Mouse (Mus musculus) layer of hippocampus, postnatal 25 days (tissue): ENCODE results near the gene Atp5b. TPM values are rescaled to one million over a fixed set of nuclear protein-coding genes. Genes with fewer than 3 reads are reported as not detected.
"Not testable (repeated sequence)": the region's sequence is repeated elsewhere in the genome, so short reads cannot be mapped to it uniquely, and the experiment has no call there.

Source experiments
- DNase-seq, 2 experiments: peaks; one replicate each; pipeline ENCODE4 v3.0.0; 2022; ENCODE audit warnings: mixed read lengths in 2 of 2, low spot score in 1 of 2; ENCODE audit errors: extremely low spot score in 1 of 2
- total RNA-seq, 2 experiments: library from RNA; stranded (reverse); gene quantifications; 2 replicates each; pipeline ENCODE4 v1.2.3; 2021

The Atp5b gene
- total RNA-seq, 2 experiments from 2014 or later, result 1,588 to 1,852 TPM

DNA sequence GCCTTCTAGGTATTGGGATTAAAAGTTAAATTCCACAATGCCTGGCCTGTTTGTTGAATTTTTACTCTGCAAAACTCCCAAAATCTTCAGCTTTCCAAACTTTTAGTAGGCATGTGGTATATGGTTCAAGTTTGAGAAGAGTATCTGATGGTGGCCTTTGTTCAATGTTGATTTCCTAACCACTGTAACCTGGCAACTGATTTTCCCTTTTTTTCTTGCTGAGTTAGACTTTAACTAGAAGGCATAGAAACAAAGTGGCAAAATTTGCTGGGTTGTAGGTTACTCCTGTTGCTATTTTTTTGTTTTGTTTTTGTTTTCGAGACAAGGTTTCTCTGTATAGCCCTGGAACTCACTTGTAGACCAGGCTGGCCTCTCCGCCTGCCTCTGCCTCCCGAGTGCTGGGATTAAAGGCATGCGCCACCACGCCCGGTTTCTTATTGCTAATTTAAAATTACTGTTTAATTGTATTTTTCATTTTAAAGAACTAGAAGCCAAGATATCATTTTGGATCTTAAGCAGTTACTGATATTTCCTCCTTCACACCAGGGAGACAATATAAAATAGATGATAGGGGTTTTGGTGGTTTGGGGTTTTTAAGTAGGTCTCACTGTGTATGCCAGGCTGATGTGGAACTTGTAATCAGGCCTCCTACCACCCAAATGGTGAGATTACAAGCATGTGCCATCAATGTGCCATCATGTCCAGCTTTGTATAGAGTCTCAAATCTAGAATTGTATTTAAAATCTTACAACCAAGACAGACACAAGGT, 20.7 kb upstream of the Atp5b start:
- no peak for DNase-seq

DNA sequence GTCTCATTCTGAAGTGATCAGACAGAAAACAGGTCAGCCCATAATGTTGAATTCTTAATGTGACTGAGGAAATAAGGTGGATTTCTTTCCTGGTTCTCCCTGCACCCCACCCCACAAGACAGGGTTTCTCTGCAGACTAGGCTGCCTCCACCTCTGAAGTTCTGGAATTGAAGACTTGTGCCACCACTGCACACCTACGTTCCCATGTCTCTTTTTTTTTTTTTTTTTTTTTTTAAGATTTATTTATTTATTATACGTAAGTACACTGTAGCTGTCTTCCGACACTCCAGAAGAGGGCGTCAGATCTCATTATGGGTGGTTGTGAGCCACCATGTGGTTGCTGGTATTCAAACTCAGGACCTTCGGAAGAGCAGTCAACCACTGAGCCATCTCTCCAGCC, 17.0 kb upstream of the Atp5b start:
- no peak for DNase-seq

DNA sequence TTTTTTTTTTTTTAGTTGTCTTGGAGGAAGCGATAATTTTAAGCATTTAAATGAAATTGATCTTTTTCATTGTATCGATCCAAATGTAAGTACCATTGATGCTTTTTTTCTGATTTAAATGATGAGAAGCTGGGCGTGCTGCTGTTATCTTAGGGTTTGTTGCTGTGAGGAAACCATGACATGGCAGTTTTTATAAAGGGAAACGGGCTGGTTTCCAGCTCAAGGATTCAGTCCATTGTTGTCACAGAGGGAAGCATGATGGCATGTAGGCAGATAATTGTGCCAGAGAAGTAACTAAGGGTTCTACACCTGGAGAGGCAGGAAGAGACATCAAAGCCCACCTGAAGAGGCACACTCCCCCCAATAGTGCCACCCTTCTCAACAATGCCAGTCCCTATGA, 13.9 kb upstream of the Atp5b start:
- no peak for DNase-seq

DNA sequence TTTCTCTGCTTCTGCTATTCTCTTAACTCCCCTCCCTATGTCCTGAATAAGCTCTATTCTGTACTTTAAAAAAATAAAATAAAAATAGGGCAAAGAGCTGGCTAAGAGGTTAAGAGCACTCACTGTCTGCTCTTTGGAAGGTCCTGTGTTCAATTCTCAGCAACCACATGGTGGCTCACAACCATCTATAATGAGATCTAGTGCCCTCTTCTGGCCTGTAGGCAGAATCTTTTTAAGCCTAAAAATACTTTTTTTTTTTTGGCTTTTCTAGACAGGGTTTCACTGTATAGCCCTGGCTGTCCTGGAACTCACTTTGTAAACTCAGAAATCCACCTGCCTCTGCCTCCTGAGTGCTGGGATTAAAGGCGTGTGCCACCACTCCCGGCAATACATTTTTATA, 12.6 kb upstream of the Atp5b start:
- not testable (repeated sequence) for DNase-seq

- not testable (repeated sequence) for DNase-seq
Measured at GRCm38 (mm10) chr10:128078269-128078668, 4.8 kb upstream of the Atp5b start.

- DNase-seq, result no peak
Measured at GRCm38 (mm10) chr10:128080496-128080895, 2.6 kb upstream of the Atp5b start.

GRCm38 (mm10) chr10:128081807-128082476, 1.1 kb upstream of the Atp5b start:
- no peak for DNase-seq

GRCm38 (mm10) chr10:128082477-128082808, 630 bp upstream of the Atp5b start:
- no peak for DNase-seq

- peak in 1 of 2 experiments; percentile 42 for DNase-seq
Measured at GRCm38 (mm10) chr10:128083688-128084087, 615 bp downstream of the Atp5b start.

DNA sequence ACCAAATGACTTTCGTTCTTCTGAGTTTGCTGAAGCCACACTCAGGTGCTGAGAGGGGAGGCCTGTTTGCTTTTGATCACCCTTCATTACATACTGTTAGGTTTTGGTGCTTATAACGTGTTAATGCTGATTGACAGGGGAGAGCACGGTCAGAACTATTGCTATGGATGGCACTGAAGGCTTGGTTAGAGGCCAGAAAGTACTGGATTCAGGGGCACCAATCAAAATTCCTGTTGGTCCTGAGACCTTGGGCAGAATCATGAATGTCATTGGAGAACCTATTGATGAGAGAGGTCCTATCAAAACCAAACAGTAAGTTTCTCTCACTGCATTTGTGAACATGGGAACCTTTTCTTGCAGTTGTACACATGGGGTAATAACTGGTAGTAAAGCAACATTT, 1.1 kb downstream of the Atp5b start:
- DNase-seq, result no peak

DNA sequence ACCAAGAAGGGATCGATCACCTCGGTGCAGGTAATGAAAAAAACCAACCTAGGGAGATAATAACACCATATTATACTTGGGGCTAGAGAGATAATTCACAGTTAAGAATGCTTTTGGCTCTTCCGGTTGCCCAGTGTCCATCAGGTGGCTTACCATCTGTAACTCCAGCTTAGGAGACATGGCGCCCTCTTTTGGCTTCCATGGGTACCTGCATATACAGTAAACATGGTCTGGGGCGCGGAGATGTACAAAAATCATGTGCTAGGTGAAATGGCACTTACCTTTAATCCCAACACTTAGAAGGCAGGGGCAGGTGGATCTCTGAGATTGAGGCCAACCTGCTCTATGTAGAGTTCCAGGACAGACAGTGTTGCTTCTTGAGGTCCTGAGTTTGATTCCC, 3.3 kb downstream of the Atp5b start:
- no peak for DNase-seq

- not testable (repeated sequence) for DNase-seq
Measured at GRCm38 (mm10) chr10:128087216-128087615, 4.1 kb downstream of the Atp5b start.

DNA sequence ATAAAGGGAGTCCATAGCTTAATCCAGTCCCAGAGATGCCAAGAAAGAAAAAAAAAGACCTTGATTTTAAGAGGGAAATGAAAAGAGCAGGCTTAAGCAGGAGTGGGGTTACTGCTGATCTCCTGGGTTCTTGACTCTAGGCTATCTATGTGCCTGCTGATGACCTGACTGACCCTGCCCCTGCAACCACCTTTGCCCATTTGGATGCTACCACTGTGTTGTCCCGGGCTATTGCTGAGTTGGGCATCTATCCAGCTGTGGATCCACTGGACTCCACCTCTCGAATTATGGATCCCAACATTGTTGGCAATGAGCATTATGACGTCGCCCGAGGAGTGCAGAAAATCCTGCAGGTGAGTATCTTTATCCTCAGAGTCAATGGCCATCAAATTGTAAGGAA, 5.1 kb downstream of the Atp5b start:
- no peak for DNase-seq

GRCm38 (mm10) chr10:128089842-128090241, 6.8 kb downstream of the Atp5b start:
- DNase-seq, result no peak

DNA sequence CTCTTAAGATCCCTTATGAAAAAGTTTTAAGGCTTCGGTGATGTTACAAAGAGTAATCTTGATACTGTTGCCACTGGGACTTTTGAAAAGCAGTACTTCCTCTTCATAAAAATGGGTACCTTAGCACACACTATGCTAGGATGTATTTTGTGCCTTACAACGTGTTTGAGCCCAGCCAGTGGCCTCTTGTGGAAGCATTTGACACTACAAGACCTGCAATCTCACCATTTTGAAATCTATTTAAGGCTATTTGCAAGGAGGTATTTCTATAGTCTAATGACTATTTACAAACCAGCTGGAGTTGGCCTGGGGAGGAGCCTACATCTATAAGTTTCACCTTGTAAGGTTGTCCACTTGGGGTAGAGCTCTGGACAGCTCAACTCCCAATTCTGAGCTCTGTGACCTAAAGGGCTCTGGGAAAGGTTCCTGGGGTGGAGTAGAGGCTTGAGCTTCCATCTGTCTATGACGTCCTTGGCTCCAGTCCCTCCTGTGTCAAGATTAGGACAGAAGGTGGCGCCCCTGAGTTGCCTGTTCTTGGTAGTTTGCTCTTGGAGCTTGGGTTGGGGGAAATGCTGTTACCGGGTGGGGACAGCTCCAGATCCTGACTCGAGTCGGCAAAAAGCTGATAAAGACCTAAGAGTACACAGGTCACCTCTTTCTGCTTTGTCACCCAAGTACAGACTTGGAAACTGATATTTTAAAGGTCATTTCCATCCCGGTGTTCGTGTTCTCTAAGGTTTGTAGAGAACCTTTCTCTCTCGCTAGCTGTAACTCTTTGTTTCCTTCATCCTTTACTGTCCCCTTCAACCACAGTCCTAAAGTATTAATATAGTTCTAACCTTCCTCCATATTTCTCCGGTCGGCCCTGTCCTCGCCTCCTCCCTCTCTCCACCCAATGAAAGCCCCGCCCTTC, 7.8 kb downstream of the Atp5b start:
- DNase-seq, result peak; percentile 65 to 89

- DNase-seq, result no peak
Measured at GRCm38 (mm10) chr10:128091564-128092505, 8.8 kb downstream of the Atp5b start, which contains the start of gene Baz2a. Gene Baz2a, plus strand, starts transcription at chr10:128091577.

- peak; percentile 61 to 68 for DNase-seq
Measured at GRCm38 (mm10) chr10:128092506-128093495, 9.7 kb downstream of the Atp5b start.

DNA sequence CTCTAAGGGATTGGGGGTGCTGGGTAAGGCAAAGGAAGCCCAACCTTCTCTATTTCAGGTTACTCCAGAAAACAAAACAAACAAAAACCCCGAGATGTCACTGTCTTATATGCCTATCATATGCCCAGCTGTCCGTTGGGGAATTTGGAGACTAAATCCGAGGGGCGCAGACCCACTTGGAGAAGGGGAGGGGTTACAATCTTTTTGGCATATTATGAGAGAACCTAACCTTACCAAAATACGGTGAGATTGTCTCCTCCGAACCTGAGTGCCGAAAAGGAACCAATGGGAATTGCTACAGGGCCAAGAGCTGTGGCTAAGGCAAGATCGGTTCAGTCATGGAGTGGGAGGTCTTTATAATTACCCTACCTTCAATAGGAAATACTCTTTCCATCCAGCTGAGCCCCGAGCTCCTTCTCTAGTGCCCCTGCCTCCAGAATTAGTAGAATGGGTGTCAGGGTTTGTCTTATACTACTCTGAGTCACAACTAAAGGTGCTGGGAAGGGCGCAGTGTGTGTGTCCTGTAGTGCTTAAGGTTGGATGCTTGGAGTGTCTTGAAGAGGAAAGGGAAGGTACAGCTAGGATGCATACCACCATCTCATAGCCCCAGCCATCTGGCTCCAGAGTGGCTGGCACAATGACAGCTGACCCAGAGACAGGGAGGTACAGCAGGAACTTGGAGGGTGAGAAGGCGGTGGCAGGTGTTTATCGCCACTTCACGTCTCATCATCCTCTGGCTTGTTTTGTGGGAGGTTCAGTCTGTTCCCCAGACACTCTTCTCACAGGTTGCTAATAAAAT, 10.6 kb downstream of the Atp5b start:
- no peak for DNase-seq
